Mouse (Mus musculus): ENCODE data around the gene Xbp1.

GRCm38 (mm10) chr11:5571856-5572255 is 51.4 kb downstream of the Xbp1 start:
- no peak for TF ChIP-seq MEF2A (IDR thresholded peaks at IDR 0.05; ENCODE audit: borderline replicate concordance, low read depth, low read length)
- TF ChIP-seq POLR2A (IDR thresholded peaks at IDR 0.05; ENCODE audit: low read depth, low read length): no peak
